Mouse (Mus musculus) adrenal gland, adult (tissue): ENCODE results near the gene Ccdc162.
A peak's percentile ranks its signal among the peaks of the same experiment; 100 is the strongest.

Experiments used
- DNase-seq, 2 experiments: peaks; one replicate each; pipeline ENCODE4 v3.0.0; 2022 to 2023; ENCODE audit warnings: low spot score in 1 of 2; ENCODE audit not compliant: inconsistent age in 2 of 2

The Ccdc162 gene

DNA sequence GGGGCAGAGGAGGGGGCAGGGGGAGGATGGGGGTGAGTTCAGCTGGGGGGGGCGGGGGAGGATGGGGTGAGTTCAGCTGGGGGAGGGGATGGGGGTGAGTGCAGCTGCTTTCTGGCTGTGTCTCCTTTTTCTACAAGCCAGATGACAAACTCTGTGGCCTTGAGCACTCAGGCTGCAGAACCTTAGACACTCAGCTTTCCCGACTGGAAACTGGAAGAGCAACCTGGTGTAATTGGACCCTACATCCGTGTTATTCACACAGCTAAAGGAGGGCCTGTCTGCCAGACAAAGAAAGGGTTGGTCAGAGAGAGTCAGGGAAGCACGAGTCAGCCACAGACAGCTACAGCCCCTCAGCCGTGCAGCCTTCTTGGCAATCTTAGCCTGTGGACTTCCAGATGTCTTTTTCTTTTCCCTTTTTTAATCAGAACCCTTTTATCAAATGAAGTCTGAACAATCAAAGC, 133.5 kb downstream of the Ccdc162 start:
- peak in 1 of 2 experiments; percentile 54 for DNase-seq

DNA sequence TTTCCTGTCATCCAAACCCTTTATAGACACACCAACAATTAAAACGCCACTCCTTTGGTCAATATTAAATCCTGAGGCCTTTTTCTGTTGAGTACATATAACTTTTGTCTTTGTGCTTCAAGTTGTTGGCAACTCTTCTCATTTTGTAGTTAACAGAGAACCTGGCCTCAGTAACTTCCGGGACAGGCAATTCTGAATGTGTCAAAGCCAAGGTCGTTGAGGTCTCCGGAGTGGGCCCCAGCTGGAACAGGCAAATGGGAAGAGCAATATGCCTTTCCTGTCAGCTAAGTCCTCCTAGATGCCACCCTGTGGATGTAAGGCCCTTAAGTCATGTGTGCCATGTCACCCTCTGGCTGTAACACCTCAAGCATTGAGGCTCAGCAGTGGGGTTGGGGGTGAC, 136.0 kb downstream of the Ccdc162 start:
- no peak for DNase-seq

DNA sequence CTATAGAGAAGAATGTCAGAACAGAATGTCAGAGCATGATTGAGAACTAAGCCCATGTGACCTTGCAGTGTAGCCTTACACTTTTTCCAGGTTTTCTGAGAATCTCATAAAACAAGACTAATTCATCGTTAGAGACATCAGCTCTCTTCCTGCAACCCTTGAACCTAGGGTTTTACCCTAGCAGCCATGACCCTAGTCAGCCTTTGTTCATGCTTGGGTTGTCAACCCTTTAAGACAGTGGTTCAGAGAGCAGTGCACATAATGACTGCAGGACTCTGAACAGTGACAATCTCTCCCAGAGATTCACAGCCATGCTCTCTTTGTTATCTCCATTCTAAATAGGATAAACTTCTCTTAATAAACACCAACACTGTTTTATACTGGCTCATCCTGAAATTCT, 137.9 kb downstream of the Ccdc162 start:
- no peak for DNase-seq

DNA sequence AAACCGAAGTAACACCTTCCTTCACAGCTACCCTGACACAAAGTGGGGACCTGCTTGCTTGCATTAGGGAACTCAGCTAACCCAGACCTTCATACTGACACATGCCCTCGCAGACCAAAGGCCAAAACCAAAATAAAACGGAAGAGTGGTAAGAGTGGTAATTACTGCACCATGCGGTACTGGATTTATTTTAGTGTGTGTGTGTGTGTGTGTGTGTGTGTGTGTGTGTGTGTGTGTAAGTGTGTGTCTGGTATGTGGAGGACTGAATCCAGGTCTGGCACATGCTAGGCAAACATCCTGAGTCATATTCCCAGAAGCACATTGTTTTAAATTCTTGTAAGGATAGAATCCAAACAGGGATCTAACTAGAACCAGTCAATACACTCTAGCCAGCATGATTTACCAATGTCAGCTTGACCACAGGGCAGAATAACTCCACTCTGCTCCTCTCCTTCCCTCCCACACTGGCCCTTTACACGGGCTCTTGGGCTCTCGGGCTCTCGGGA, 140.1 kb downstream of the Ccdc162 start:
- DNase-seq: no peak

DNA sequence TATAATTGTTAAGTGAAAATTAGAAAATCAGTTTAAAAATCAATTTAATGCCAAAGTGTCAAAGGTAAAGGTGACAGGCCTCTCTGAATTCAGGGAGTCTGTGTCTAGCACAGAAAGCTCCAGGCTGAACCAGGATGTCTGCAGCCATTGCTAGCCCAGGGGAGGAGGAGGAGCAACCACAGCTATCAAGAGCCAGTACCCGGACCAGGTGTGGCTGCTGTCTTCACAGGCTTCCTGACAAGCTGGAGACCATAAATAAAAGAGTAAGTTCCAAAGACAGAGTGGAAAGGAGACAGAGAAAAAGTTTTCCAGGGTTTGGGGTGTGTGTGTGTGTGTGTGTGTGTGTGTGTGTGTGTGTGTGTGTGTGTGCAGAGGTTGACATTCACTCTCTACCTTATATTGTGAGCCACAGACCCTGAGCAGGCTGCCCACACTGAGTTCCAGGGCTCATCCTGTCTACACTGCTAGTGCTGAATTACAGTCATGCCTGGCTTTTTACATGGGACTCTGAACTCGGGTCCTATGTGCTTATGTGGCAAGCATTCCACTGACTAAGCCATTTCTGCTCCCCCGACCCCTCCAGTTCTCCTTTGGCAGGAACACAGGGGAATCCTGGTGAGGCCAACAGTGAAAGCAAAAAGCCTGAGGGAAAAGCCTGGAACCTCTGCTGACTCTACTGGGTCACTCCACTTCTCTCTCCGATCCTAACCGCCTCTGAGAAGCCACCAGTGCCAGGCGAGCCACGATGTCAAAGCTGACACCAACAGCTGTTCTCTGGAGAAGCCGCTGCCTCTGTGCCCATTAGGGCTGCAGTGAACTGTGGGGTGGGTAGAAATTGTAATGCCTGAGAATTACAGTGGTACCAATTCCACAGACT, 140.7 kb downstream of the Ccdc162 start:
- no peak for DNase-seq

DNA sequence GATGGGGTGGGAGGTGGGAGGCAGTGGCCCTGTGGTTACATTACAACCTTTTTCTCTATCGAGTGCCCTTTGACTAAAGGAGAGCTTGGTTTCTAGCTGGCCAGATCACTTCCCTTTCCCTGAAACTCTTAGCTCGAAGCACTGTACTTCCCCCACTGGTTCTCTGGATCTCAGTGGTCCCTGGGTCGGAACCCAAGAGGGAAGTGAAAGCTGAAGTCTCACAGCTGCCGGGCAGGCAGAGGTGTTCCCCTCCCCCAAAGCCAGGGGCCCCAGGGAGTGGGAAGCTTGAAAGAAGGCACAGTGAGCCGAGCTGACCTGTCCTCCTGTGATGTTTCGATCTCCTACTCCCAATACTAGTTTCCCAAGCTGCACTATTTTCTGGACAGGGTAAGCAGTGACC, 143.2 kb downstream of the Ccdc162 start:
- no peak for DNase-seq

DNA sequence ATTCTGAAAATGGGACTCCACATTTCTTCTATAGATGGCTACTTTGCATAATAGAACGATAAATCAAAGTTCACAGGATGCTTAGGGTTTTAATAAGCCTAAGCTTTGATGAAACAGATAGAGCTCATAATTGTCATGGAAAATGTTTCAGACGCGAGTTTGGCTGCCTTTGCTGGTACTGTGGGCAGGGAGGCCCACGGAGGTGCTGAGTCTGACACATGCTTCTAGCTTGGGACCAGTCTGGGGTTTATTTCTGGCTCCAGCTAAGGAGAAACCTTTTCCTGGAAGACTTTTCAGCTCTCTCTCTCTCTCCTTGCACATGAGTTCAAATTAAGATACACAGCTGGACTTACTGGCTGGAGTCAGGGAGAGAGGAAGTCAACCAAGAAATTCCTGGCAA, 144.2 kb downstream of the Ccdc162 start:
- no peak for DNase-seq

DNA sequence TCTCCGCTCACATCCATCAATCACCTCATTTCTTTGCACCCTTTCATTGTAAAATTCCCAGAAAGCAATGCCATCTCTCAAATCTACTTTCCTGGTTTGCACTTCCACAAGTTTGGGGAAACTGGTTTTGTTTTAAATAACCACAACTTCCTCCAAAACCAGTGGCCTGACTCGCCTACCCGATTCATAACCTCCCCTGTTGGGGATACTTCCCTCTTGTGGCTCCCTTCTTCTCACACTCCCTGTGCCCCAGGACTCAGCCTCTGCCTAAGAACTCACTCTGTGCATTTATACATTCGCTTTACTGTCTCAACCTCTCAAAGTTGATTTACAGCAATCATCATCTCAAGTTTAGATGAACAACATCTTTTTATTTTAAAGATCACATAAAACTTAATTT, 145.4 kb downstream of the Ccdc162 start:
- DNase-seq: no peak

DNA sequence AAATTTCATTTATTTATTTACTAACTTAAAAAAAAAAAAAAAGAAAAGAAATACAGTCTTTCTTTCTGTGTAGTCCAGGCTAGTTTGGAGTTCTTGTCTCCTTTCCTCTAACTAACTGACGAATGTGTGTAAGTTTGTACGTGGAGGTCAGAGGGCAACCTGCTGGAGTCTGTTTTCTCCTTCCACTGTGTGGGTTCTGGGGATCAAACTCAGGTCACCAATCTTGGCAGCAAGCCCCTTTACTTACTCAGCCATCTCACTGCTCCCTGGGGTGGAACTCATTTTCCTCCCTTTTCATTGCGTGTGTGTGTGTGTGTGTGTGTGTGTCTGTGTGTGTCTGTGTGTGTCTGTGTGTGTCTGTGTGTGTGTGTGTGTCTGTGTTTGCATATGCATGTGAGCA, 148.1 kb downstream of the Ccdc162 start:
- no peak for DNase-seq

DNA sequence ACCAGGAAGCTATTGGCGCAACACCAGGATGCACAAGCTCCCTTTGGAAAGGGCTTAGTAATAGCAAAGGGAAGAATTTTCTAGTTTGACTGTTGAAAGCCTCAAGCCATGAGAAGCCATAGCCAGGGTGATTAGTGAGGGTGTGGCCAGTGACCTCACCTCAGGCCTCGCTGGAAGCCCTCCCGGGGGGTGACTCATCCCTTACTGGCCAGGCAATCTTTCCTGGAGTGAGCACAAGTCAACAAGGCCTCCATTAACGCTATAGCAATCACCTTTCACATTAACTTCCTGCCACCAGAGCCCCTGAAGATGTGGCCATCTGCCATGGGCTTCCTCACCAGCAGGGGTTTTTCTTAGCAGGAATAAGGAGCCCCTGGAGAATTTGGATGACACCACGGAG, 151.3 kb downstream of the Ccdc162 start:
- DNase-seq: peak; percentile 65 to 84

DNA sequence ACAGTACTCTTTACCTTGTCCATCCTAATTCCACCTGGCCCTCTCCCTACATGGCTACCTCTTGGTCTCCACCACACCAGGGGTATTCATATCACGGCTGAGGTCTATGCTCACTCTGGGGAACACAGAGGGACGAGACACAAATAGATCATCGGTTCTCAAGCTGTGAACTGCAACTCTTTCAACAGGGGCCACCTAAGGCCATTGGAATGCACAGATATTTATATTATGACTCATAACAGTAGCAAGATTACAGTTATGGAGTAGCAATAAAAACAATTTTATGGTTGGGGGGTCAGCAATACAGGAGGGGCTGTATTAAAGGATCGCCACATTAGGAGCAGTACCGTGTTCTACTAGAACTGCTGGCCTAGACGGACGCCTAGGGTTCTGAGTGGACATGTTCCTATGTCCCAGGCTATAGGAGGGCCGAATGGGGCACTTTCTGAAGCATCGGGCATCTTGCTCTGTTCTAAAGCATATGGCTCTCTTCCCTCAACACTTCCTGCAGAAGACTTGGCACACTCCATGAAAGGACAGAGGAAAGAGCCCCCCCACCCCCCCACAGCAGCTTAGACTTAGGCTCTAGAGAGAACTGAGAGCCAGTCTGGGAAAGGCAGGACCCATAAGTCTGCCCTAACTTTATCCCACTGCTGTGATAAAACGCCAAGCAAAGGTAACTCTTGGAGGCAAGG, 154.6 kb downstream of the Ccdc162 start:
- DNase-seq: no peak

DNA sequence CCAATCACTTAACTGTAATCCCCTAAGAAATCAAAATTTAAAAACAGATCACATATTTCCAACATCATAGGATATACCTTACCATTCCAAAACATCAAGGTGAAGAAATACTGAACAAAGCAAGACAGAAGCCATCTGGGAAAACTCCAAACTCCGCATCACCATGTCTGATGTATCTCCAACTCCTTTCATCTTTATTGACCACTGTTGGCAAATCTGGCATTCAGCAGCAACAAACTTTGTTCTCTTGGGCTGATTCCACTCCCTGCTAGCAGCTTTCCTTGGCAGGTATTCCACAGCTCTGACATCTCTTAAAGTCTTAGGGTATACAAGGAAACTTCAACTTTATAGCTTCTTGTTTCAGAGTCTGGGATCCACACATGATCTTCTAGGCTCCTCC, 158.0 kb downstream of the Ccdc162 start:
- no peak for DNase-seq

DNA sequence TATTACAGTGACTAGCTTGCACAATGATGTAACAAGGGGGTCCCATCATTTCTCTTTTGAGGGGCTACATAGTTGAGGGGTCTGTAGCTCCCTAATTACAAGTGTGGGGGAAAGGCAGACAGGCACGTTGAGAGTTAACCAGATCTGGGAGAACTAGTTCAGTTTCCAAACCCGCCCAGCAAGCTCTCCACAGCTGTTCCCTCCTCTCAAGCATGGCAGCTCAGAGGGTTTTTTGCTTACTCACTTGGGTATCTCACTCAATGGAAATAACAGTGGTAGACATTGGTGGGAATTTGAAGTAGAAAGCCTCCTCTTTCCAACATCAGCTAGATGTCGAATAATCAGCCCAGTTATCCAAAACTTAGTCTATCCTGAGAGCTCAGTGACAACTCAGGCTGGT, 161.4 kb downstream of the Ccdc162 start:
- no peak for DNase-seq

DNA sequence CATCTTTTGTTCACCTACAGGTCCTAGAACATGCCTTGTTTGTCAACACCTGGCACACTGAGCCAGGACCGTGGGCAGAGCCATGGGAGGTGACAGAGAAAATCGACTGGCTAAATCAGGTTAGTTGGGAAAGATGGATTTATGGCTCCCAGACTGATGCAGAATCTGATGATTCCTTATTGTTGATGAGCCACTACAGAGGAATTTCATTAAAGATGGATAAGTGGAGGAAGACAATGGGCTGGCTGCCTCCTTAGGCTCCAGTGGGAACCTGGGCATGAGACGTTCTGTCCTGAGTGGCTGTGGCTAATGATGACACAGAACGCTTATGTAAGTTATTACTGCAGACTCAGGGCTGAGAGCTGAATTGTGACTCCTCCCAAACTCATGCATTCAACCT, 162.7 kb downstream of the Ccdc162 start:
- no peak for DNase-seq

DNA sequence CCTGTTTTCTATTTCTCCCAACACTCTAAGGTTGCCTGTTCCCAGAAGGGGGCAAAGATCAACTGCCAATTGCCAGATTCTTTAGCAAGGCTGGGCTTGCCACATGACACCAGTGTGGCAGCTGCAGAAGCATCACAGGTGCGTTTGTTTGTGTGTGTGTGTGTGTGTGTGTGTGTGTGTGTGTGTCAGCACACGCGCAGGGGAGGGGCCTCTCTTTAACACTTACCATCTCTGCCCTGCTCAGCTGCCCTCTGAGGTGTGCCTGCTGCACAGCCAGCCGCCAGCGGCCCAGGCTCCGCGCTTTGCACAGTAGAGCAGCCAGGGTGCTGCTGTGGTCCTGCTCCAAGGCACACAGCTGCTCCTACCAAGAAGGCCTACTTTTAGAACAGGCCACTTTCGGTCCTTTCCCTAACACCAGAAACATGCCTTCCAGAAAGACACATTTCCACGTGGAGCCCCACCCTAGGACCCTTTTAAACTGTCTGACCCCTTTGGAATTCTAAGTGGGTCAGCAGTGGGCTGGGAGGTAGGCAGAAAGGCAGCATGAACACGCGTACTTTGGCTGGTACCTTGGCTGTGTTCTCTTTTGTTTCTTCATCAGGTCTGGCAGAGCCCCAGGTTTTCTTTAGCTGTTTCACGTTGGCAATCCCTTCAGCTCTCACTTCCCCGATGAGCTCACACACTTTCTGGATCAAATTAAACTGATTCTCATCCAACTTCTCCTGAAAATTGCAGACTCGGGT, 163.4 kb downstream of the Ccdc162 start:
- DNase-seq: peak in 1 of 2 experiments; percentile 68

DNA sequence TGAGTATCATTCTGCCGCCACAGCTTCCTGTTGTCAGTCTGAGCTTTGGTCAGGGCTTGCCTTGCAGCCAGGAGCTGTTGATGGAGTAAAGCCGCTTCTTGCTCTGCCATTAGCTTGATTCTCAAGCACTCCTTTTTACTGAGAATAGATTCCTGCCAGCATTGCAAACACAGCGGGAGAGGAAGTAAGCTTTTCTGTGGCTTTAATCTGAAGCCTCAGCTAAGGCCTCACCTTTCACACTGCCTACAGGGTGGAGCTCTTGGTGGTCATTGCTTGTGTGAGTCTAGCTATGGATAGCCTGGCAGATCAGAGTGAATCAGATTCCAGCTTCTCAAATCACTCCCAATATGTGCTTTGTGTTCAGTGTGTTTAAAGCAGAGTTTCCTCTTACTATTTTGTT, 164.1 kb downstream of the Ccdc162 start:
- DNase-seq: no peak

DNA sequence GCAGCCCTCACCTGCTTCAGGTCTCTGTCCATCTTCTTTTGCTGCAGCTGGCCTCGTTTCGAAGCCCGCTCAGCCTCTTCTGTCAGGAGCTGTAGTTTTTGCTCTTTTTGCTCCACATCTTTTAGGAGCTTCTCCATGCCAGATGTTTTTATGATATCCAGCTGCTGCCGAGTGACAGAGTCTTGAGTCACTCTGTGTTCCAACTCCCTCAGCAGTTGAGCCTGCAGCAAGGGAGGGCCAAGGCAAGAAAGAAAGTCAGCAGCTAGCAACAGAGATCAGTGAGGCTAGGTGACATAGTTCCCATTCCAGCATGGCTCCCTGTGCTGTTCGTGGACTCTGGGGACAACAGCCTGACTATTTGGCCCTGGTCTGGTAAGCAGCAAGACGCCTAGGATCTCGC, 165.7 kb downstream of the Ccdc162 start:
- no peak for DNase-seq

DNA sequence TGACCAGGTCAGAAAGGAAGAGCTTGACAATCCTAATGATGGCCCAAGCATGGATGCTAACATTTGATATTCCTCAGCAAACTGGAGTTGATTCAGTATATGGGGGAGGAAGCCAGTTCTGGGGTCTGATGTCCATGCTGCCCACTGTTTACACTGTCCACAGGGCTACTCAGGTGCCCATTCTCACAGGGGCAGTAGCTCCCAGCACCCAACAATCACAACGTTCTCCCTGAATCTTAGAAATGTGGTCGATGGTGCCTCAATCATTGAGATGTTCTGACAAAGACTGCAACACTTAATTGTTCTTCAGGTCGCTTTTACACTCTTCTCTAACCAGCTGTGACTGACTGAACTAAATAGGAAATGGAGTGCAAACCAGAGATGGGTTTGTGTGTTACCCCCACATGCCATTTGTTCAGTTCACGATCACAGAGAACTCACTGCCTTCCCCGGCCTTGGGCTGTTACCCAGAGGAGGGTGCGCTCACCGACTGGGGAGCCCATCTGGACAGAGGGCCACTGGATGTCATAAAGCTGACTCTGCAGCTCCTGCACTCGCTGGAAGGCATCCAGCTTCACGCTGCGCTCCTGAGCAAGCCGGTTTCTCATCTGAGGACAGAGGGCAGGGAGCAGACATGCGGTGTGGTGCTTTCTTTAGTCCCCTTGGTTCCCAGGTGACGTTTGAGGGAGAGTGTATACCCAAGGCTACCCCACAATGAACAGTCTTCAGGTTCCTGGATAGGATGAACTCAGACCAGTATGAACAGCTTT, 169.9 kb downstream of the Ccdc162 start:
- peak; percentile 33 to 51 for DNase-seq

DNA sequence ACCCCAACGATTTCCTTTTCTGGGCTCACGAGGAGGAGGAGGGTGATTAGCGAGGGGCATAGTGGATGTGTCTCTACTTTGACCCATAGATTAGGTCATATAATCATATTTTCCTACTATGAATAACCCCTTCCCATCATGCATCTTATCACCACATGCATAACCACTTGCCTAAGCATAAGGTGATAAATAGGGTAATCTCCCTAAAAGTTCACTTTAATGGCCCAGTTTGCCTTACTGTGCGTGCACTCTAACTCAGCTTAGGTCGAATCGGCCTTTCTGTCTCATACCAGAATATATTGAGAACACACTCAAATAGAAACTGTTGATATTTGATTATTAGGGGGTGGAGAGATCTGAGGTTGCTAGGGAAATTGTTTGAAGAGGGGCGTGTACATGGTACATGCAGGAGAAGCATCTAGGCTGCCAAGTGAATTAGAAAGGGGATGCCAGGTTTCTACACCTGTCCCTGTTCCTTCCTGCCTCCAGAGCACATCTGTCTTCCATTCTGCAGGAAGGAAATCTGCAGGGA, 171.1 kb downstream of the Ccdc162 start:
- no peak for DNase-seq

DNA sequence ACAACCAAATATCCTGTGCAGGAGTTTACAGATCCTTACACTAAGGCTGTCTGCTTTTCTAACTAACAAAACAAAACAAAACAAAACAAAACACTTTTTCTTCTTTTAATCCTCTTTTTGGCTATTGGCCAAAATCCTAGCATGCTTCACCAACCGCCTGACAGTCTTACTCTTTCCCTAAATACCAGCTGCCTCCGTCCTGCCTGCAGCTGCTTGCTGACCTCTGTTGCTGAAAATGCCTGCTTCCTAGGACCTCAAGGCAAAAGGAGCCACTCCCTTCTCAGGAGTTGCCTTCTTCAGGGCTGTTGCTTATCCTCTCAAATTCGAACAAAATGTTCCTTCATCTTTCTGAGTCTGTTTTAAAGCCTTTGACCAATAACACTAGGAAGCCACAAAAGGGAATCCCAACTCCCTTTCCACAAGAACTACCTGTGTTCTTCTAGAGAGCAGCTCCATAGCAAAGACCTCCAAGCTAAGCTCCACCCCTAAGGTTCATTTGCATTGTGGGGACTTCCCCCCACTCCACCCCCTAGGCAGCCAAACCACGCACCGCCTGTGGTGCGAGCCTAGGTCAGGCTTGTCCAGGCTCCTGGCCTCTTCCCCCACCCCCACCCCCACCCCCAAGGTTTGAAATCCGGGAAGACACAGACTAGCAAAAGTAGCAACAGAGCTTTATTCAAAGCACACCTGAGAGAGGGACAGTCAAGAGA, 171.8 kb downstream of the Ccdc162 start:
- DNase-seq: no peak
